Mouse (Mus musculus): Measurements from ENCODE around the gene Uhrf1bp1l. TPM values are rescaled to one million over a fixed set of nuclear protein-coding genes. Genes with fewer than 3 reads are reported as not detected.
A peak's percentile ranks its signal among the peaks of the same experiment; 100 is the strongest.

Uhrf1bp1l gene
- total RNA-seq, 2 experiments from 2014 or later: 84.8 to 88.4 TPM

DNA sequence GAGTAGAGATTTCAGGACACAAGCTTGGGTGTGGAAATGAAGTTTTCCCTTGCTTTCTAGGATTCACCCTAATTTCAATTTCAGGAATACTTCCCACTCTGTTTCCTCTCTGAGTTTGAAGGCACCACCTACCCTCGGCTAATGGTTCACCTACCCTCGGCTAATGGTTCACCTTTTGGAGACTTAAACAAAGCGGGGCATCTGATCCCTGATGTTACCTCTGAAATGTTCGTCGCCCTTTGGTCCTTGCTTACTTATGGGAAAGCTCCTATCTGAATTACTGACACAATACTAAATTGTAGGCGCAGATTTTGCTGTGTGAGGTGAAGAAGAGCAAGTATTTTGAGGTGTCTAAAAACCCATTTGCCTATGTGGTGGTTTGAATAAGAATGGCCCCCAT lies 106.2 kb downstream of the Uhrf1bp1l start:
- no peak for DNase-seq

DNA sequence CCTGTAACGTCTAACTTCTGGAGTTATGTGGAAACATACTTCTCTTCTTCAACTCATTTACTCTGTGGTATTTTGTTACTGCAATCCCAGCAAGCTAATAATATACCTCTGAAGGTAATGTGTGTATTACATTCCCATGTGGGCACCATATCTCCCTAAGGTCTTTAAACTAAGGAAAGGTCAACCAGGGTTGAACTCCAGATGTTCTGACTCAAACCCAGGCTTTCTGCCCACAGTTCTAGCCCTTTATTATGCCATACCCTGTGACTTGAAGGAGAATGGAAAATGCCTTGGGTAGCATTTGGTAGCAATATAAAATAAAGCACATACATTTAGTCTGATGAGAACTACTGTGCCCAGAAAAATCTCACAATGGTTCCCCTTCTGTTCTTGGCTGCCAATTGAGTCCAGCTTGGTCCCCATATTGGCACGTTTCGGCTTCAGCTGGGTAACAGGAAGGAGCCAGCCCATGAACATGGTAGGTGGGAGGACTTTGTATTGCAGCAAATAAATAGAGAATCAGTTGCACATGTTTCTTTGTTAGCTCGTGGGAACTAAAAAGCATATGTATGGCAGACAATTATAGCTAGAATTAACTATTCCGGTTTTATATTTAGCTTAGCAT lies 110.6 kb downstream of the Uhrf1bp1l start:
- DNase-seq: no peak

DNA sequence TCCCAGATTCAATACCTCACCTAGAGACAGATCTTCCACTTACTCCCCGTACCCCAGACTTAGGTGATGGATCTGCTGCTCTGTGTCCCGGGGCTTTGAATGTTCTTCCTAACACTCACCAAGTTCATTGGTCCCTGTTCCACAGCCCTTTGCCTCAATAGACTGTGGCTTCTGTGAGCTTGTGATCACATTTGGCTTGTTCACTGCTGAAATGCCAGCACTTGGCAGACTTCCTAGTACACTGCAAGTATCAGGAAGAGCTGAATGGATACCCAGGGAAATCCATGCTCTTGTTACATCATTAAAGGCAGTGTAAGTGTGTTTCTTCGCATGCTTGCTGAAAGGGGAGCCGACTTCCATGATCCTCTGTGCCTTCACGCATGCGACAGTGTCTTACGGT lies 111.5 kb downstream of the Uhrf1bp1l start:
- peak in 1 of 2 experiments; percentile 5 for DNase-seq

DNA sequence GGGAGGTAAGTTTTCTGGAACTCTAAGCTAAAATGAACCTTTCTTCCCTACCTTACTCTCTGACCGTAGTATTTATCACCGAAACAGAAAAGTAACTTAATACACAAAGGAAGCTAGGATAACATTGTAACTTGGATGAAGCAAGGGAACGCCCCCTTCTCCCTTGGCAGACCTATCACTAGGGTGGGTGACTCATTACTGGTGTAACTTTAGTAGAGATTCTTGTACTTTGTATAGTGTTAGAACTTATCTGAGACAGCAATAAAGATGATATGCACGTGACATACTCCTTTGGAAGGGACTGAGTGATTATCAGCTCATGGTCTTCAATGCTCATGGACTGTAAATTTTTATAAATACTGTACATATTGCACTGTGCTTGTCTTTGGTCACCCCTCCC lies 123.4 kb downstream of the Uhrf1bp1l start:
- no peak for DNase-seq

DNA sequence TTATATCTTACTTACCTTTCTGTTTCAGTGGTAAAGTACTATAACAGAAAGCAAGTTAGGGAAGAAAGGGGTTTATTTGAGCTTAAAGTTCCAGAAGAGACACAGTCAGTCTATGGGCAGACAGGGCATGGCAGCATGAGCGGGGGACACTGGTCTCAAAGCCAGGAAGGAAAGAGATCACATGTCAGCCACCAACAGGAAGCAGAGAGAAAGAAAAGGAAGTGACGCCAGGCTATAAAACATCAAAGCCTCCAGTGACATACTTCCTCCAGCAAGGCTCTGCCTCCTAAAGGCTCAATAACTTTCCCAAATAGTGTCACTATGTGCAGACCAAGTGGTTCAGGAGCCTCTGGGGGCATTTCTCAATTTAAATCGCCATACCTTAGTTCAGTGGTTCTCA lies 124.0 kb downstream of the Uhrf1bp1l start:
- DNase-seq: no peak

Other genes with a start within 250 kb of the Uhrf1bp1l start
- 10 to 100 TPM; 16.8 to 27.6 TPM for gene Nr1h4, start 211.4 kb upstream of the Uhrf1bp1l start, total RNA-seq (2021)
- under 1 TPM in 1 of 2 experiments, not detected in 1; 0.07 TPM for gene Slc17a8, start 123.7 kb upstream of the Uhrf1bp1l start, total RNA-seq (2021)
- 10 to 100 TPM; 43.8 to 47.6 TPM for gene Scyl2, start 58.7 kb upstream of the Uhrf1bp1l start, total RNA-seq (2021)
- gene Actr6, start 12.7 kb upstream of the Uhrf1bp1l start, total RNA-seq (2021): 10 to 100 TPM; 23.2 to 23.7 TPM
- under 1 TPM; 0.60 to 0.92 TPM for gene Anks1b, start 128.5 kb downstream of the Uhrf1bp1l start, total RNA-seq (2021)